Mouse (Mus musculus) hindbrain, embryonic 12.5 days (tissue): Measurements from ENCODE around the gene Cpxm2. TPM values are rescaled to one million over a fixed set of nuclear protein-coding genes. Genes with fewer than 3 reads are reported as not detected.

ENCODE experiments used
- ATAC-seq: fragments of 200-750 bp; cut with Nextera tagmentation; 2 replicates; pipeline ENCODE4 v1.8.0; 2017; ENCODE audit warnings: moderate TSS enrichment; ENCODE audit not compliant: low FRiP score
- H3K27ac ChIP-seq: fragments of 300-500 bp; sonication (generic); 2 replicates; pipeline ENCODE4 v1.5.1; 2016; ENCODE audit warnings: mild to moderate bottlenecking
- H3K27me3 ChIP-seq: fragments of 300-500 bp; sonication (generic); 2 replicates; pipeline ENCODE4 v1.6.1; 2016; ENCODE audit warnings: mild to moderate bottlenecking
- H3K36me3 ChIP-seq: fragments of 300-500 bp; sonication (generic); 2 replicates; pipeline ENCODE4 v1.6.1; 2016; ENCODE audit warnings: mild to moderate bottlenecking
- H3K4me1 ChIP-seq: fragments of 300-500 bp; sonication (generic); 2 replicates; pipeline ENCODE4 v1.6.1; 2016
- H3K4me2 ChIP-seq: fragments of 300-500 bp; sonication (generic); replicated peaks from 2 replicates; pipeline ENCODE4 v1.6.1; 2016; ENCODE audit warnings: mild to moderate bottlenecking
- H3K4me3 ChIP-seq: fragments of 300-500 bp; sonication (generic); 2 replicates; pipeline ENCODE4 v1.5.1; 2016; ENCODE audit warnings: mild to moderate bottlenecking
- H3K9ac ChIP-seq: fragments of 300-500 bp; sonication (generic); 2 replicates; pipeline ENCODE4 v1.6.1; 2016; ENCODE audit warnings: mild to moderate bottlenecking, moderate library complexity
- H3K9me3 ChIP-seq: fragments of 300-500 bp; sonication (generic); replicated peaks from 2 replicates; pipeline ENCODE4 v1.6.1; 2016; ENCODE audit warnings: mild to moderate bottlenecking
- WGBS: fragments of 180-500 bp; shearing (Covaris S2); methylation state at CpG from one replicate; pipeline ENCODE4 v1.1.7; 2016; 5-methylcytosine and 5-hydroxymethylcytosine counted together
- polyA plus RNA-seq: library from polyadenylated mRNA; unstranded; fragments of >200 nt; fragmentation: Nextera tagmentation; extraction: Ambion mirVana; gene quantifications from 2 replicates; pipeline ENCODE4 v1.2.1, GENCODE M21; 2016

The Cpxm2 gene
- polyA plus RNA-seq, 1 experiment from 2014 or later = 8.2 TPM

GRCm38 (mm10) chr7:132012969-132013679 lies 141.4 kb downstream of the Cpxm2 start:
- Histone ChIP-seq H3K4me1 (peaks cover 17% of the 10 kb centered on the region), H3K9ac (no peak overlapping the region), H3K4me3 (no peak overlapping the region), H3K4me2 (no peak overlapping the region), H3K9me3 (no peaks in the 10 kb centered on the region), H3K27ac (peak overlapping the region; percentile 25), H3K27me3 (no peaks in the 10 kb centered on the region), H3K36me3 (no peaks in the 10 kb centered on the region)
- 20% methylated on average over 1 of the region's 1 CpGs for WGBS
- ATAC-seq = peak; percentile 80

- Histone ChIP-seq H3K27ac (no peak overlapping the region), H3K9ac (no peak overlapping the region), H3K4me3 (no peak overlapping the region), H3K9me3 (no peaks in the 10 kb centered on the region), H3K36me3 (no peaks in the 10 kb centered on the region), H3K4me2 (no peak overlapping the region), H3K27me3 (no peaks in the 10 kb centered on the region), H3K4me1 (peaks cover 17% of the 10 kb centered on the region)
- ATAC-seq = no peak
- 80% methylated on average over 7 of the region's 7 CpGs for WGBS
Observed at GRCm38 (mm10) chr7:132009002-132009401, 145.5 kb downstream of the Cpxm2 start.

GRCm38 (mm10) chr7:132005996-132006696 lies 148.4 kb downstream of the Cpxm2 start:
- H3K4me3 ChIP-seq = no peak overlapping the region
- no peak overlapping the region for H3K27ac ChIP-seq
- H3K4me1 ChIP-seq = no peaks in the 10 kb centered on the region
- no peaks in the 10 kb centered on the region for H3K36me3 ChIP-seq
- H3K9ac ChIP-seq = no peak overlapping the region
- no peaks in the 10 kb centered on the region for H3K9me3 ChIP-seq
- H3K27me3 ChIP-seq = no peaks in the 10 kb centered on the region
- no peak overlapping the region for H3K4me2 ChIP-seq
- 83% methylated on average over 14 of the region's 14 CpGs for WGBS
- ATAC-seq = no peak

- Histone ChIP-seq H3K9ac (no peak overlapping the region), H3K27me3 (no peaks in the 10 kb centered on the region), H3K36me3 (no peaks in the 10 kb centered on the region), H3K4me2 (no peak overlapping the region), H3K9me3 (no peaks in the 10 kb centered on the region), H3K4me1 (no peaks in the 10 kb centered on the region), H3K27ac (no peak overlapping the region), H3K4me3 (no peak overlapping the region)
- ATAC-seq = no peak
- WGBS = 75% methylated on average over 3 of the region's 3 CpGs
Observed at GRCm38 (mm10) chr7:131992873-131993272, 161.7 kb downstream of the Cpxm2 start.

- WGBS = 70% methylated on average over 1 of the region's 1 CpGs
- ATAC-seq = no peak
- Histone ChIP-seq H3K4me3 (no peak overlapping the region), H3K36me3 (no peaks in the 10 kb centered on the region), H3K9ac (no peak overlapping the region), H3K4me1 (no peaks in the 10 kb centered on the region), H3K27me3 (no peaks in the 10 kb centered on the region), H3K9me3 (no peaks in the 10 kb centered on the region), H3K27ac (no peak overlapping the region), H3K4me2 (no peak overlapping the region)
Observed at GRCm38 (mm10) chr7:131992226-131992625, 162.3 kb downstream of the Cpxm2 start.

- WGBS = 30% methylated on average over 6 of the region's 6 CpGs
Observed at GRCm38 (mm10) chr7:131989056-131989455, 165.5 kb downstream of the Cpxm2 start.

More at GRCm38 (mm10) chr7:131989056-131989455, 165.5 kb downstream of the Cpxm2 start:
- H3K4me3 ChIP-seq = no peak overlapping the region
- H3K9me3 ChIP-seq = no peaks in the 10 kb centered on the region
- H3K27me3 ChIP-seq = no peaks in the 10 kb centered on the region
- H3K4me1 ChIP-seq = no peaks in the 10 kb centered on the region
- no peak overlapping the region for H3K9ac ChIP-seq
- no peaks in the 10 kb centered on the region for H3K36me3 ChIP-seq
- no peak overlapping the region for H3K27ac ChIP-seq
- no peak overlapping the region for H3K4me2 ChIP-seq
- no peak for ATAC-seq

Other genes starting within 250 kb of the Cpxm2 start
- gene Gpr26, start 188.3 kb downstream of the Cpxm2 start, polyA plus RNA-seq = 0.46 and 0.50 TPM in 2 replicates
- 28.6 and 29.8 TPM in 2 replicates for gene Chst15, start 162.5 kb upstream of the Cpxm2 start, polyA plus RNA-seq